Mouse (Mus musculus): ENCODE measurements at regions not wholly inside any gene's neighbourhood (a gene's known extent, or its start where the extent isn't known, plus 50 kb on each side); places are given as distances from the start of the nearest gene placed in this dataset.

DNA sequence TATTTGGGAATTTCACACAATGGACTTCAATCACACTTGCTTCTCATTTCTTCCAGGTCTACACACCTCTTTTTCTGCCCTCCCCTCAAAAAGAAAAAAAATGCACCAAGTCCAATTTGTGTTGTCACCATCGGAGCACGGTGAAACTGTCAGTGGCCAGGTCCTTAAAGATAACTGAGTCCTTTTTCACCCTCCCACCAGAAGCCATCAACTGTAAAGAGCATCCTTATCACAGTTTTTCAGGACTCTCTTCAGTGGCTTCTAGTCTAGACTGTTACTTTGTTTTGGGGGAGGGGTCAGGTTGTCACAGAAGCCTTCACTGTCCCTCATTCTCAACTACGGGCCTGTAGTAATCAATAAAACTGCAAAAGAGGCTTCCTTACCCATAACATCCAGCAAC lies 91.5 kb upstream of the Zdhhc15 start:
- TF ChIP-seq FLI1 (IDR thresholded peaks at IDR 0.05; ENCODE audit: low read length) (no peak), GATA1 (IDR thresholded peaks at IDR 0.05; ENCODE audit: borderline replicate concordance, low read length) (no peak)
- H3K4me3 ChIP-seq (replicated peaks), result no peak overlapping the region
- peaks cover 12% of the 10 kb centered on the region for H3K27me3 ChIP-seq (replicated peaks)
- H3K9me3 ChIP-seq, result no peaks in the 10 kb centered on the region
- no peaks in the 10 kb centered on the region for H3K36me3 ChIP-seq (replicated peaks; ENCODE audit: low read length)
- peaks cover 22% of the 10 kb centered on the region for H3K4me1 ChIP-seq

- peaks cover 23% of the 10 kb centered on the region for H3K4me1 ChIP-seq
- H3K4me3 ChIP-seq (replicated peaks), result peak overlapping the region; percentile 62
- H3K36me3 ChIP-seq (replicated peaks; ENCODE audit: low read length), result no peaks in the 10 kb centered on the region
- TF ChIP-seq GATA1 (IDR thresholded peaks at IDR 0.05; ENCODE audit: borderline replicate concordance, low read length) (no peak), FLI1 (IDR thresholded peaks at IDR 0.05; ENCODE audit: low read length) (no peak)
- H3K27me3 ChIP-seq (replicated peaks), result peaks cover 12% of the 10 kb centered on the region
- H3K9me3 ChIP-seq, result no peaks in the 10 kb centered on the region
These were observed 89.4 kb upstream of the Zdhhc15 start for GRCm38 (mm10) chrX:104760311-104760710.

- peaks cover 2% of the 10 kb centered on the region for H3K27me3 ChIP-seq (replicated peaks)
- TF ChIP-seq GATA1 (IDR thresholded peaks at IDR 0.05; ENCODE audit: borderline replicate concordance, low read length), result no peak
- H3K9me3 ChIP-seq, result no peaks in the 10 kb centered on the region
- H3K4me1 ChIP-seq, result no peaks in the 10 kb centered on the region
- no peaks in the 10 kb centered on the region for H3K36me3 ChIP-seq (replicated peaks; ENCODE audit: low read length)
- no peak overlapping the region for H3K4me3 ChIP-seq (replicated peaks)
These were observed 78.5 kb upstream of the Zdhhc15 start for GRCm38 (mm10) chrX:104749356-104749755.

Measured in megakaryocyte, embryonic 14.5 days (primary cell).